Mouse (Mus musculus): Measurements from ENCODE around the gene Dhx9. TPM values are rescaled to one million over a fixed set of nuclear protein-coding genes. Genes with fewer than 3 reads are reported as not detected.
"Not testable (repeated sequence)": the region's sequence is repeated elsewhere in the genome, so short reads cannot be mapped to it uniquely, and the experiment has no call there.

Dhx9 gene
- total RNA-seq, 2 experiments from 2014 or later: 100 to 102 TPM

DNA sequence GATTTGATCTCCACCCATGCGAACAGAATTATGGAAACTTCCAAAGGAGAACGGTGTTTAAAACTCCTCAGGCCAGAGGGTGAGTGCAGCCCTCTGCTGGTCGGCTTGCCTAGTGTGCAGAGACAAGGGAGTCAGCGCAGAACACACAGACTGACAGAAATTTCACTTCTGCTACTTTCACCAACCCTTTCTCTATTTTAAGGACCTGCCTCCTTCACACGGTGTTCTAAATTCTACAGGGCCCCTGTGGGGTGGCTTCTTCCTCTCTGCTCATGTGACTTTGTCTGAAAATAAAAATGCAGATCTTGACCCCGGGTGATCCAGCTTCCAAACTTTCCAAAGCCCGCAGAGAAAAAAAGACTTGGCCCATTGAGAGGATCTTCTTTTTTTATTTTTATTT lies 1.7 kb upstream of the Dhx9 start:
- peak; percentile 17 to 49 for DNase-seq (ENCODE audit: low spot score in 2 of 2)
- intact Hi-C loops (cut with DNase I): loop anchor here (10.0 kb wide), 1 partner anchor 256 kb away; the partner anchor contains the start of genes Rgs16 and Rnasel

DNA sequence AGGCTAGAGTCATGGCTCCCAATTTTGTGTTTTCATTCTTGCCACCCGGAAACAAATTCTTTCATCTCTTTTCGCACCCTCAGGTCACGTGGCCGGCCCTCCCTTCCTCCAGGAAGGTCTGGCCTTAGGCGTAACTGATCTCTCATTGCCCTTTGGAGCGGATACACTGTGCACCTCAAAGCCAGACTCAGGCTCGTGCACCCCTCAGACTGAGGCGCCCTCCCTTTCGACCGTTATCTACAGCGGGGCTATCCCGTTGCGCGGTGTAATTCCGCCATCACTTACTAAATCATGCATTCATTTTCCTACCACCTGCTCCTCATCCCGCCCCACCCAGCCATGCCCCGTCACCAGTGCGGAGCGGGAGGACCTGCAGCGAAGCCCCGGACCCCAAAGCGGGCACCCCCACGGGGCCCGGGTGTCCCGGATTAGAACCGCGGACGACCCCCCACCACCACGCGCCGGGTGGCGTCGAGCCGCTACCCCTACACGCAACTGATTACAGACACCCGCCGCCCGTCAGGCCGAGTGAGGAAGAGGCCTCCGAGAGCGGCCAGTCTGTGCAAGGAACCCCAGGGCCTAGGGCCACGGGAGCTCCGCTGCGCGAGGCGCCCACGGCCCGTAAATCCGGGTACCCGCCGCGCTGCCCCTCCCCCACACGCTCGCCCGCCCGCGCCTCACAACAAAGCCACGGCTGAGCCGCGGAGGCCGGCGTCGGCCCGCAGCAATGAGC lies 527 bp downstream of the Dhx9 start:
- intact Hi-C loops (cut with DNase I): loop anchor here (10.0 kb wide), 1 partner anchor 258 kb away; the partner anchor contains the start of genes Rgs16 and Rnasel
- peak in 1 of 2 experiments; percentile 24 for DNase-seq (ENCODE audit: low spot score in 2 of 2)

DNA sequence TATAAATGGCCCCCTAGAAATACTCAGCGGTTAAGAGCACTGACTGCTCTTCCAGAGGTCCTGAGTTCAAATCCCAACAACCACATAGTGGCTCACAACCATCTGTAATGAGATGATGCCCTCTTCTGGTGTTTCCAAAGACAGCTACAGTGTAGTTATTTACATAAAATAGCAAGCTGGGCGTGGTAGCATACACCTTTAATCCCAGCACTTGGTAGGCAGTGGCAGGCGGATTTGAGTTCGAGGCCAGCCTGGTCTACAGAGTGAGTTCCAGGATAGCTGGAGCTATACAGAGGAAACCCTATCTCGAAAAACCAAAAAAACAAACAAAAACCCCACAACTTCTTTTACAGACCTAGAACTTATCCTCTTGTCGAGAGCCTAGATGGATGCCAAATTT lies 1.3 kb downstream of the Dhx9 start:
- DNase-seq (ENCODE audit: low spot score in 2 of 2): not testable (repeated sequence)
- intact Hi-C loops (cut with DNase I): loop anchor here (10.0 kb wide), 1 partner anchor 259 kb away; the partner anchor contains the start of genes Rgs16 and Rnasel

DNA sequence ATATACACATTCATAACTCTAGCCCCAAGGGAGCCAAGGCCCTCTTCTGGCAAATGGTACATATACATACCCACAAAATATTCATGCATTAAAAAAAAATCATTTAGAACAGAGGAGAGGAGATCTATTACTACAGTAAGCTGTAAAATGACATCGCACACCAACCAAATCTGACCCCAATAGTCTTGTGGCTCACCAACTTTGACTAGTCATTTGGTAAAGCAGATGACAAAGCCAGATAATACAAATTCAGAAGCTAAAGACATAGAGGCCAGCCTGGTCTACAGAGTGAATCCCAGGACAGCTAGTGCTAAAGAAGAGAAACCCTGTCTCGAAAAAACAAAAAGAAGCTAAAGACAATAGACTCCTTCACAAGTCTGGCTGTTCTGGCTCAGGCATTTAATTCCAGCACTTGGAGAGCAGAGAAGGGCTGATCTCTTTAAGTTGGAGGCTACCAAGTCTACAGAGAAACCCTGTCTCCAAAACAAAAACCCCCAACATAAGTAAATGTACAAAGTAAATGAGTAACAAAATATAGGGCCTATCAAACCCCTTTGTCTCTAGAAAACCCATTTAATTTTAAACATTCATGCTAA lies 2.2 kb downstream of the Dhx9 start:
- intact Hi-C loops (cut with DNase I): loop anchor here (10.0 kb wide), 1 partner anchor 260 kb away; the partner anchor contains the start of genes Rgs16 and Rnasel
- DNase-seq (ENCODE audit: low spot score in 2 of 2): no peak

DNA sequence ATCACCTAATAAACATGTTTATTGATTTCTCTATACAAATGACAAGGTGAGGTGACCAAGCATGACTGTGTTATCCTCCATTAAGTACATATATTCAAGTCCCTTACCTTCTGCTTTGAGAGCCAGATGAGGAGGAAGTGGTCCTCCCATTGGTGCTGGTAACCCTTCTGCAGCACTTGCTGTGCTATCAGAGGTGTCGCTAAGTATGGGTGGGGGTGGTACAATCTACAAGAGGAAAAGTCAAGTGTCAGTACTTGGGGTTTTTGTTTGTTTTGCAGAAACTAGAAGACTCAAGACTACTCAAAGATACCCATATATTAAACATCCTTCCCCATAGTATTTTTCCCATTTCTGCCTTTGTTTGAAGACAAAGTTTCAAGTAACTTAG lies 6.4 kb downstream of the Dhx9 start:
- DNase-seq (ENCODE audit: low spot score in 2 of 2): no peak
- intact Hi-C loops (cut with DNase I): loop anchor here (10.0 kb wide), 1 partner anchor 264 kb away; the partner anchor contains the start of genes Rgs16 and Rnasel

DNA sequence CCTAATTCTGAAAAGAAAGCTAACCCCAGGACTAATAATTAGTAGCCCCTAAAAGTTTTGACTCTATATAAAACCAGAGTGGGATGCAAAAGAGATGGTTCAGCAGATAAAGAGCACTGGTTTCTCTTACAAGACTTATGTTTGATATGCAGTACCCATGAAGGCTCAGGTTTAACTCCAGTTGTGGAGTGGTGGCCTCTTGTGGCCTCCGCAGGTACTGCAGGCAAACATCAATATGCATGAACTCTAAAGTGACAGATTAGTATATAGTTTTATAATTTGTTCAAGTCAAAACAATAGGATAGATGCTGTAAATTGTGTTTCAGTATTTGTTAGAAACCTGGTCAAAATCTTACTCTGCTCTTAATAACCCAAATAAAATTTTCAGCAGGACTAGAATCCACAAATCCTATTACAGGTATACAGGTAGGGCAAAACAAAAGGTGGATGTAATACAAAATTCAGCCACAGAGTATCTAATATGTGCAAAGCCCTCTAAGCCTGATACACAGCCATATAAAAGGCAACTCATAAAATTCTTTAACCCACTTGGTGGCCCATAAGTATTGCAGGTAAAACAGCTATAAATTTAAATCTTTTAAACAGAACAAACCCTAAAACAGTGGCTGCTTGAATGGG lies 7.0 kb downstream of the Dhx9 start:
- DNase-seq (ENCODE audit: low spot score in 2 of 2): peak; percentile 55 to 67
- intact Hi-C loops (cut with DNase I): loop anchor here (10.0 kb wide), 1 partner anchor 264 kb away; the partner anchor contains the start of genes Rgs16 and Rnasel

DNA sequence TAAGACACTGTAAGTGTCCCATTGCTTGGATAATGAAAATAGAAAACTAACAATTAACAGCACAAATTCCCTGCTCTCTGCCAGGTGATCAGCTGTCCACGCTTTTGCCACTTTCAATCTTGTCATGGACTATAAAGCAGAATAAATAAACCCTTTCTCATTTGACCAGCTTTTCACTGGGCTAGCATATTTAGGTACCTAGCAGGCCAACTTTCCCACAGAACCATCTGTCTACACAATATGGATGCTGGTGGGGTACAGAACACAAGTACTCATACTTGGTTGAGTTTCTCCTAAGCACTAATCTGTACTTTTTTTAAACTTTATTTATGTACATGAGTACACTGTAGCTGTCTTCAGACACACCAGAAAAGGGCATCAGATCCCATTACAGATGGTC lies 8.2 kb downstream of the Dhx9 start:
- no peak for DNase-seq (ENCODE audit: low spot score in 2 of 2)
- intact Hi-C loops (cut with DNase I): no loop called here

DNA sequence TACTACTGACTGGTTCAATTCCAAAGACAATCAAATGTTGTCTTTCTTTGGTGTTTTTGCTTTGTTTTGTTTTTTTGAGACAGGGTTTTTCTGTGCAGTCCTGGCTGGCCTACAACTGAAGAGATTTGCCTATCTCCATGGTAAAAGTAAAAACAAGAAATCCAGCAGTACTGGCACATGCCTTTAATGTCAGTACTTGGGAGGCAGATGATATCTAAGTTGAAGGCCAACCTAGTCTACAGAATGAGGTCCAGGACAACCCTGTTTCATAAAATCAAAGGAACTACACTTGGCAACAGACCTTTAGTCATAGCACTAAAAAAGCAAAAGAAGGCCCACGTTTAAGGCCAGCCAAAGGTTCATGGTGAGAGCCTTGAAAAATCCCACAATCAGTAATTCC lies 25.7 kb downstream of the Dhx9 start:
- intact Hi-C loops (cut with DNase I): loop anchor here (2.0 kb wide), 1 partner anchor 15 kb away; no protein-coding TSS in a partner anchor
- DNase-seq (ENCODE audit: low spot score in 2 of 2): no peak

DNA sequence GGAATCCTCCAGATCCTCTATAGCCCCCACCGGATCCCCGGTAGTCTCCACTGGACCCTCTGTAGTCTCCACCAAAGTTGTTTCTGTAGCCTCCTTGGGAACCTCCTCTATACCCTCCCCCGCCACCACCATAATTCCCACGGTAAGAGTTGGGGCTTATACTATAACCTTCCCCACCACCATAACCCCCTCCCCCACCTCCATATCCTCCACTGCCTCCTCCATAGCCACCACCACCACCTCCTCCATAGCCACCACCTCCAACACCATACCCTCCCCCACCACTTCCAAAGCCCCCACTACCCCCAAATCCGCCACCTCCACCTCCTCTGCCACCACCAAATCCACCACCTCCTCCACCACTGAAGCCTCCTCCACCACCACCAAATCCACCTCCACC lies 31.3 kb downstream of the Dhx9 start:
- intact Hi-C loops (cut with DNase I): no loop called here
- DNase-seq (ENCODE audit: low spot score in 2 of 2): no peak

DNA sequence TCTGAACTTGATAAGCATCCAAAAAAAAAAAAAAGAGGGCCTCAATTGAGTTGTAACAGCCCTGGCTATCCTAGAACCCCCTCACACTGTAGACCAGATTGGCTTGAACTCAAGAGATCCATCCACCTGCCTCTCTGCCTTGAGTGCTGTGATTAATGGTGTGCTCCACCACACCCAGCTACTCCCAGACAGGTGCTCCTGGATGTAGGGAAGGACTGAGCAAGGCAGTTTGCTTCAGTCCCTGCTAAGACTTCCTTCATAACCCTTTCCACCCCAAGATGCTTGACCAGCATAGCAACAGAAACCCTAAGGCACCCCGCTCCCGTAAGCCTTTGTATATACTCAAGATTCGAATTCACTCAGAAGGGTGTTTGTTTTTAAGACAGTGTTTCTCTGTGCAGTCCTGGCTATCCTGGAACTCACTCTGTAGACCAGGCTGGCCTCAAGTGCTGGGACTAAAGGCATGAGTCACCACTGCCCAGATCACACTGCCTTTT lies 34.3 kb downstream of the Dhx9 start:
- DNase-seq (ENCODE audit: low spot score in 2 of 2): no peak
- intact Hi-C loops (cut with DNase I): no loop called here

DNA sequence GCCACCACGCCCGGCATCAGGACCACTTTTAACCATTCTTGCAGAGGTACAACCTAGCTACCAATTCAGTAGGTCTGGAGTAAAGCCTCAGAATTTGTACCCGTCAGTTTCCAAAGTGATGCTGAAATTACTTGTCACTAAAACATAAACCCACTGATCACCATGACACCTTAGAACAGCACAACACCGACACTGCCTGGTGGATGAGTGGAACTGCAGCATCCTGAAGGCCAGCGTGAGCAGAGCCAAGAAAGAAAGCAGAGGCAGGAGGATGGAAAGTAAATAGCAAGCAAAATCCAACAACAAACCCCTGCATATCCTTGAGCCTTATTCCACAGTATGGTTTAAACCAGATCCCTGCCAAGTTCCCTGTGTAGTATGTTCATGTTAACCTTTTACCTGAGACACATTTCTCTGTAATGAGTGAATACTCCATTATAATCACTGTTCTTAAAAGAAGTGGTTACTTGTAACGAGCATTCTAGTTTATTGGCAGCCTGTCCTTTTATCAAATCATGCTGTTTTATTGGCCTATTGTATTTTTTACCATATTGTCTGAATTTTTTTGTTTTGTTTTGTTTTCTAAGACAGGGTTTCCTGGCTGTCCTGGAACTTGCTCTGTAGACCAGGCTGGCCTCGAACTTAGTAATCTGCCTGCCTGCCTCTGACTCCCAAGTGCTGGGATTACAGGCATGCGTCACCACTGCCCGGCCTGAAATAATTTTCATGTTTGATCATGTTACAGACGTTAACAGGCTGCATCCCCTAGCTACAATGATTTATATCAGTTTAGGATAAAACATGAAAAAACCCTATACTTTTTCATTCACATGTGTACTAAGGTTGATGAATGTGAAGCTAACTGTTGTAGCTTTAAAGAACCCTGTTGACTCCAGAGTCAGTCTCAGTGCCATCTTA lies 36.0 kb downstream of the Dhx9 start:
- intact Hi-C loops (cut with DNase I): no loop called here
- DNase-seq (ENCODE audit: low spot score in 2 of 2): peak; percentile 49 to 58

DNA sequence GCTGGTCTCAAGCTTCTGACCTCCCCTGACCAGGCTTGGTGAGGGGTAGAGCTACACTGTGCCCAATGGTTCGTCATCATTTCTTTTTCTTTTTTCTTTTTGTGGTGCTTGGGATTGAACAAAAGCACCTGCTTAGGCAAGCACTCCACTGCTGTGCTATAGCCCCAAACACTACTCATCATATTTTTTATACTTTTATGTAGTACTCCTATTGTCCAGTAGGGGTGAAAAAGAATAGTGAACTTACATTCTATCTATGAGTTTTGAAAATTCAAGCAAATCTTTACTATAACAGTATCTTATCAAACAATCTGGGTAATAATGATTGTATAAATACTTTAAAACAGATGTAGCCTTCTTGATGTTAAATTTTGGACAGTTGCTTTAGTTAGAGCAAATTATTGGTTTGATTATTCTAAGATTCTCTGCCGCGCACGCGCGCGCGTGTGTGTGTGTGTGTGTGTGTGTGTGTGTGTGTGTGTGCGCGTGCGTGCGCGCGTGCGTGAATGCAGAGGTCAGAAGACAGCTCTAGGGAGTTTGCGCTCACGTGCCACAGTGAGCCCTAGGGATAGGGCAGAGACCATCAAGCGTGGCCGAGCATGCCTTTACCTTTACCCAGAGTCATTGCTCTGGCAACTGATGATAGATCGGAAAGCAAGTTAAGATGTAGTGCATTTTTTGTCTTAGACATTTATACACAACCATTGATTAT lies 41.2 kb downstream of the Dhx9 start:
- intact Hi-C loops (cut with DNase I): no loop called here
- DNase-seq (ENCODE audit: low spot score in 2 of 2): no peak

DNA sequence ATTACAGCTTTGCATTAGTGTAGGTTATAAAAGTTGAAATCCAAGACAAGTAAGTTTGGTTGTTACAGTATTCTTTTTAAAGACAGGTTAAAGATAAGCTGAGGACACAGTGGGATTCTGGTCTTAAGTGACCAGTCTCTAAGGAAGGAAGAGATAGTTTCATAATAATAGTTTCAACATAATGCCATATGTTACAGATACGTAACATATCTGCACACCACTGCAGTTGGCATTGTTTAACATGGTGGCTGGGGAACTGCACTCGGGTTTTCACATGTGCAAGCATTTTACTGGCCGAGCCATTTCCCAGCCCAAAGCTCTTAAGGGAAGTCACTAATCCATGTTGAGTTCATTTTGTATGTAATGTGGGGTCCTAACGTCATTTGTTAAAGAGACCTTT lies 43.8 kb downstream of the Dhx9 start:
- intact Hi-C loops (cut with DNase I): no loop called here
- DNase-seq (ENCODE audit: low spot score in 2 of 2): no peak

DNA sequence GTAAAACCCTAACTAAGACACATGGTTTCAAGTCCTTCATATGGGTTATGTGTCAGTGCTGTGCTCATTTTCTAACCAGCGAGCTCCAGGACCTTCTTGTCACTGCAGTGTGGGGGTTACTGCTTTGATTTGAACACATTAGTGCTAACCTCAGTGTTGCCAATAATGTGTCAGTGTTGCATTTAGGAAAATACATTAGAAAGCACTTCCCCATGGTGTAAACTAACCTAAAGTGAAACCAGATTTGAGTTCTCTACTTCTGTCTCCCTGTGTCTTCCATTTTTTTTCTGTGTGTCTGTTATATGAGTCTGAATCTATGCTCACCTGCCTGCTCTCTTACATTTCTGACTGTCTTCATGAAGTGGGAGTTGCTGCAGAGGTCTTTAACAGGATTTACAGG lies 44.4 kb downstream of the Dhx9 start:
- intact Hi-C loops (cut with DNase I): no loop called here
- DNase-seq (ENCODE audit: low spot score in 2 of 2): no peak

DNA sequence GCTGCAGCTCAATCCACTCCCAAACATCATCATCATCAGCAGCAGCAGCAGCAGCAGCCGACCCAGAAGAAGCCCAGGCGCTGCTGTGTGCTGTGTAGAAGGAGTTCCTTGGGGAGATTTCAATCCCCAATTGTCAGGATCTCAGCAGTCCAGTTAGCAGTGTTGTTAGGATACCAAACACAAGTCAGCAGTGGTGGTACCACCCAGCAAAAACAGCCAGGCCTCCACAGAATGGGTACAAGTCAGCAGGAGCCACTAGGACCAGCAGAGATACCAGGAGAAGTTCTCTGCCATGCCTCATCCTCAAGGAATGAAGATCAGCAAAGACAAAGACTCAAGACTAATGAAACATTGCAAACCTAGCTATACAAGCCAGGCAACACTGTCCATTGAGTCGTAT lies 45.8 kb downstream of the Dhx9 start:
- no peak for DNase-seq (ENCODE audit: low spot score in 2 of 2)
- intact Hi-C loops (cut with DNase I): no loop called here

DNA sequence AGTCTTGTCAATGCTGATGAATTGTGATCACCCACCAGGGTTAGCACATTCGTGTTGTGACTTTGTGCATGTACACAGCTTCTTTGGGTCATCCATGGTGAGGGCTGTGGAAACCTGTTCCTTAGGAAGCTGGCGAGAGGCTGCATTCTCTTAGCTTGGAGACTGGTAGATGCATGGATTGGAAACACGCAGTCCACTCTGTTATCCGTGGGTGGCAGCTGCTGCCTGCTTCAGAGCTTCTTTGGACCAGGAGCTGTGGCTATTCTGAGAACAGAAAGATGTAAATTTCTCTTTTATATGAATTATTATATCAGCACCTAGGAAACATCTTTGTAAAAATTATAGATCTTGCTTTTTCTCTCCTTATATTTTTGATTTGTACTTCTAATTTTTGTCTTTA lies 46.7 kb downstream of the Dhx9 start:
- intact Hi-C loops (cut with DNase I): no loop called here
- peak in 1 of 2 experiments; percentile 52 for DNase-seq (ENCODE audit: low spot score in 2 of 2)

DNA sequence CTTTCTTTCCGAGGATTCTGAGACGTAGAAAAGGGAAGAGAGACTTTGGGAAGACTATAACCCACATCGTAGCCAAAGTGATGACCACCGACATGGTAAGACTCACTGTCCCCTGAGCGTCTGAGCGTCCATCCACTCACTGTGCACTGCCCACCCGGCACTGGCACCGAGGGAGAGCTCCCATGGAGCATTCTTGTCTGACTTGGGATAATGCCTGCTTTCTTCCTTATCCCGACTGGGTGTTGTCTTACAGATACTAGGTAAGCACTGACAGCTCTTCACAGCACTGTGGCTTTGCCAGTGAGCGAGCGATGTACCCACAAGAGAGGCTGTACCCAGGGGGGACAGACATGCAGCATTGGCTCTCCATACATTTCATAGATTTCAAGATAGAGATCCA lies 49.9 kb downstream of the Dhx9 start:
- intact Hi-C loops (cut with DNase I): no loop called here
- DNase-seq (ENCODE audit: low spot score in 2 of 2): no peak

DNA sequence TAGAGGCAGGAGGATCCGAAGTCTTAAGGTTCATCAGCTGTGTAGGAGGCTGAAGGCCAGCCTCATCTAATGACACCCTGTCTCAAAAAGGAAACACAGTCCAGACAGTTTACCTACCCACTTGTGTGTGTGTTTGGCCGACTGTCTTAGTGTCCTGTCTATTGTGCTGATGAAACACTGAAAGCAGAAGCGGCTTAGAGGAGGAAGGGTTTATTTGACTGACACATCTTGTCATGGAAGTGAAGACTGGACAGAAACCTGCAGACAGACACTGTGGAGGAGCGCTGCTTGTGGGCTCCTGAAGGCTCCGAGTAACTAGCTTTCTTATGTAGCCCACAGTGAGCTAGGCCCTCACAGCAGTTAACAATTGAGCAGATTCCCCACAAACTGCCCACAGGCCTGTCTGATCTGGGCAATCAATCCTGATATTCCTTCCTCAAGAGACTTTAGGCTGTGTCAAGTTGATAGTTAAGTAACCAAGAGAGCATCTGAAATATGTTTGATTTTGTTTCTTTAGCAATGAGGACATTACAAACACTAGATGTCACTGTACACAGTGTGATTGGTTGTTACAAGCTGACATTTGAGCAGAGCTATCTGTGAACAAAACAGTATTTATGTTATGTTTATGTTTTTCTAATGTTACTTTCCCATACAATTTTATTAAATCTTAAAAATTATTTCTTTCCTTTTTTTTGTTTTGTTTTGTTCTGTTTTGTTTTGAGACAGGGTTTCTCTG lies 53.4 kb downstream of the Dhx9 start:
- DNase-seq (ENCODE audit: low spot score in 2 of 2): no peak
- intact Hi-C loops (cut with DNase I): no loop called here

All from left cerebral cortex, postnatal 25 days (tissue).